Mouse (Mus musculus) E14TG2a.4 (cell line): ENCODE measurements around the gene Gm11938.

Experiments used
- CTCF ChIP-seq: conservative IDR thresholded peaks from 2 replicates; pipeline ENCODE4 v1.5.1; 2014; ENCODE audit warnings: low read length
- NANOG ChIP-seq: IDR thresholded peaks from 2 replicates; pipeline ENCODE4 v1.6.1; 2014; ENCODE audit warnings: borderline replicate concordance, low read length, mixed read lengths
- POU5F1 ChIP-seq: IDR thresholded peaks from 2 replicates; pipeline ENCODE4 v1.6.1; 2014; ENCODE audit warnings: low read length, borderline replicate concordance

DNA sequence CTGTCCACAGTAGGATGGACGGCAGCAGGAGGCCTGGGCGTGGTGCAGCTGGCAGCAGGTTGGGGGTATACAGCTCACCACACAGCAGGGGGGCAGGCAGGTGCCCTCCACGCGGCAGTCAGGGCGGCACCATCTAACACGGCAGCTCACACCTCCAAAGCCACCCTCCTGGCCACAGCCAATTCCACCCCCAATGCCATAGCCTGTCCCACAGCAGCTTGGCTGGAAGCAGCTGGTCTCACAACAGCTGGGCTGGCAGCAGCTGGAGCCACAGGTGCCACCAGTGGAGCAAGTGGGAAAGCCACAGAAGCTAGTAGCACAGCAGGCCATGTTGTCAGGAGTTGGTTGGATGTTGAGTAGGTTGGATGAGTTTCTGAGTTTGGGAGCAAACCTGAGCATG lies 22.5 kb downstream of the Gm11938 start, which contains the start of gene Krtap1-5:
- TF ChIP-seq CTCF (no peak), NANOG (no peak), POU5F1 (no peak)
